Mouse (Mus musculus): ENCODE measurements around the gene Kcnj11. TPM values are rescaled to one million over a fixed set of nuclear protein-coding genes. Genes with fewer than 3 reads are reported as not detected.

Kcnj11 gene
- polyA plus RNA-seq, 1 experiment from 2014 or later, result 0.46 TPM

DNA sequence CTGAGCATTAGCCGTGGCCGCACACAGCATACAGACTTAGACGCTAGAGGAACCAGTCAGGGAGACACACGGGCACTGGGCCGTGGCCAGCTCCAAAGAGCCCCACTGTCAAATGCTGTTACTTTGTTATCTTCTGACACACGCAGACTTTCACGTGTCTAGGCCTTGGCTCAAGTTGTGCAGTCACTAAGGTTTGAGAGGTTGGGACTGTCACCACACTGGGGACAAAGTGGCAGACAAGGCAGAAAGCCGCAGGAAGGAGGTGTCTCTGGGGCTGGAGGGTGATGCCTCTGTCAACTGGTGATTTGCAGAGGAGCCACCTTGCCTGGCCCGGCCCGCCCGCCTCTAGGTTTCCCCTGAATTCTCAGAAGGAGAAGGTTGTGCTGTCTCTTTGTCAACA lies 24.8 kb upstream of the Kcnj11 start:
- no peak overlapping the region for H3K4me2 ChIP-seq
- H3K27me3 ChIP-seq, result no peaks in the 10 kb centered on the region
- peaks cover 16% of the 10 kb centered on the region for H3K4me1 ChIP-seq
- H3K4me3 ChIP-seq (replicated peaks), result no peak overlapping the region
- 89% methylated on average over 11 of the region's 11 CpGs for WGBS
- no peaks in the 10 kb centered on the region for H3K36me3 ChIP-seq (replicated peaks)
- no peak for ATAC-seq (ENCODE audit: low FRiP score)
- no peak overlapping the region for H3K27ac ChIP-seq
- H3K9ac ChIP-seq, result no peak overlapping the region
- no peaks in the 10 kb centered on the region for H3K9me3 ChIP-seq

GRCm38 (mm10) chr7:46124460-46124859 lies 23.9 kb upstream of the Kcnj11 start:
- no peaks in the 10 kb centered on the region for H3K36me3 ChIP-seq (replicated peaks)
- H3K9me3 ChIP-seq, result no peaks in the 10 kb centered on the region
- no peak overlapping the region for H3K9ac ChIP-seq
- peaks cover 12% of the 10 kb centered on the region for H3K4me1 ChIP-seq
- no peak overlapping the region for H3K4me3 ChIP-seq (replicated peaks)
- ATAC-seq (ENCODE audit: low FRiP score), result no peak
- 81% methylated on average over 6 of the region's 6 CpGs for WGBS
- no peaks in the 10 kb centered on the region for H3K27me3 ChIP-seq
- H3K27ac ChIP-seq, result no peak overlapping the region
- no peak overlapping the region for H3K4me2 ChIP-seq

DNA sequence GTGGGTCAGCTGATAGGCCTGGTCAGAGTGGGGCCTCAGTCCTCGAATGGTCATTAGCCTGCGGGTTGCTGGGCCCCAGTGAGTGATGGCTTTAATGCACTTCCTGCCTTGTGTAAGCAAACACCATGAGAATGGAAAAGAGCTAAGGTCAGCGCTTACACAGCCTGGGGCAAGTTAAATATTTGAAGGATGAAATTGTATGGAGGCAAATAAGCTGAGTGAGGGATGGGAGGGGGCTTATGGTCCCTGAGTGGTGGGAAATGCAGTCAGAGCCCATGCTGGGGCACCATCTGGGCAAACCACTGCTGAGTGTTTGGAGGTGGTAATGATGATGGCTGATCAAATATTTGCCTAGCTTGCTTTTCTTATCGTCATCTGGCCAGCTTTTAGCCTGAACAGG lies 22.4 kb upstream of the Kcnj11 start:
- no peaks in the 10 kb centered on the region for H3K9me3 ChIP-seq
- H3K4me2 ChIP-seq, result no peak overlapping the region
- no peak overlapping the region for H3K9ac ChIP-seq
- no peak for ATAC-seq (ENCODE audit: low FRiP score)
- 80% methylated on average over 4 of the region's 4 CpGs for WGBS
- no peak overlapping the region for H3K27ac ChIP-seq
- H3K4me1 ChIP-seq, result peaks cover 1% of the 10 kb centered on the region; the same call in 1 of the 2 replicates
- no peaks in the 10 kb centered on the region for H3K27me3 ChIP-seq
- no peaks in the 10 kb centered on the region for H3K36me3 ChIP-seq (replicated peaks)
- no peak overlapping the region for H3K4me3 ChIP-seq (replicated peaks)

GRCm38 (mm10) chr7:46117035-46117434 lies 16.5 kb upstream of the Kcnj11 start:
- no peak for ATAC-seq (ENCODE audit: low FRiP score)
- Histone ChIP-seq H3K4me1 (peaks cover 12% of the 10 kb centered on the region), H3K36me3 (replicated peaks) (no peaks in the 10 kb centered on the region), H3K4me2 (no peak overlapping the region), H3K27me3 (no peaks in the 10 kb centered on the region), H3K4me3 (replicated peaks) (no peak overlapping the region), H3K27ac (no peak overlapping the region), H3K9me3 (no peaks in the 10 kb centered on the region), H3K9ac (no peak overlapping the region)
- 96% methylated on average over 16 of the region's 16 CpGs for WGBS

DNA sequence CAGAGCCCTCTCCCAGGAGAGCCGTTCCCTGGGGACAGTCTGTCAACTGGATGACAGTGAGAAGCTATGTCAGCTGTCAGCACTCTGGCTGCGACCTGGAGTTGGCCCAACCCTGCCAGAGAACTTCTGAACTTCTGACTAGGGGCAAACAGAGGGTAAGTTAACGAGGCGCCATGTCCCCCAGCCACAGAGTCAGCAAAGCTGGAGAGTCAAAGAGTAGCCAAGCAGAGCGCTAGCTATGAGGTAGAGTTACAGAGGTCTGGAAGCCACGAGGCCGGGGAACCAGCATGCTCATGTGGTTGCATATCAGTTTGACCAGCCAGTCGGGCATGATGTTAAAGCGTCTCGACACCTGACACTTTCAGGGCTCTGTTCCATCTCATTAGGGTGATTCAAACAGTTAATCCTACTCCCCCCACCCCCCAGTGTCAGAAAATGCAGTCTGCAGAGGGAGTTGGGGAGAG lies 15.6 kb upstream of the Kcnj11 start:
- Histone ChIP-seq H3K4me1 (peaks cover 12% of the 10 kb centered on the region), H3K4me2 (no peak overlapping the region), H3K36me3 (replicated peaks) (no peaks in the 10 kb centered on the region), H3K9ac (no peak overlapping the region), H3K9me3 (no peaks in the 10 kb centered on the region), H3K4me3 (replicated peaks) (no peak overlapping the region), H3K27me3 (no peaks in the 10 kb centered on the region), H3K27ac (no peak overlapping the region)
- 63% methylated on average over 10 of the region's 10 CpGs for WGBS
- no peak for ATAC-seq (ENCODE audit: low FRiP score)

DNA sequence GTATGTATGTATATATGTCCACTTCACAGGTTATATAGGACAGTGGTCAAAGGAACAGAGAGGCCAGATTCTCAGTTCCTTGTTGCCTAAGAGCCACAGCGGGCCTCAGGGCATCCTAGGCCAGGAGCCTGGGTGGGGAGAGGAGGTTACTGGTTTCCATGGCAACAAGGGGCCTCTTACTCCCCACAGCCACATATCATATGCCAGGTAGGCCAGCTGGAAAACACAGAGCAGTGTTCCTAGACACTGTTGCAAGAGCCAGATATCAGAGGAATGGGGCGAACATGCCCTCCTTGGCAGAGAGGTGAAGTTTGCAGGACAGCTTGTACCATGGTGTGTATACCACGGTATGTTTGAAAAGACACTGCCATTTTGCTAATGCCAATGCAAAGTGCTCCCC lies 12.9 kb upstream of the Kcnj11 start:
- H3K27ac ChIP-seq, result no peak overlapping the region
- ATAC-seq (ENCODE audit: low FRiP score), result no peak

GRCm38 (mm10) chr7:46111938-46112337 lies 11.4 kb upstream of the Kcnj11 start:
- Histone ChIP-seq H3K27me3 (no peaks in the 10 kb centered on the region), H3K4me2 (no peak overlapping the region), H3K27ac (no peak overlapping the region), H3K4me3 (replicated peaks) (no peak overlapping the region), H3K4me1 (peaks cover 12% of the 10 kb centered on the region), H3K9ac (no peak overlapping the region), H3K9me3 (no peaks in the 10 kb centered on the region), H3K36me3 (replicated peaks) (no peaks in the 10 kb centered on the region)
- no peak for ATAC-seq (ENCODE audit: low FRiP score)
- 78% methylated on average over 6 of the region's 6 CpGs for WGBS

More for the DNA sequence above, 12.9 kb upstream of the Kcnj11 start:
- H3K4me3 ChIP-seq (replicated peaks), result no peak overlapping the region
- peaks cover 12% of the 10 kb centered on the region for H3K4me1 ChIP-seq
- no peak overlapping the region for H3K4me2 ChIP-seq
- no peaks in the 10 kb centered on the region for H3K36me3 ChIP-seq (replicated peaks)
- no peaks in the 10 kb centered on the region for H3K9me3 ChIP-seq
- no peaks in the 10 kb centered on the region for H3K27me3 ChIP-seq
- WGBS, result 68% methylated on average over 3 of the region's 3 CpGs
- no peak overlapping the region for H3K9ac ChIP-seq

GRCm38 (mm10) chr7:46111212-46111817 lies 10.8 kb upstream of the Kcnj11 start:
- no peak overlapping the region for H3K4me3 ChIP-seq (replicated peaks)
- no peaks in the 10 kb centered on the region for H3K27me3 ChIP-seq
- 88% methylated on average over 15 of the region's 15 CpGs for WGBS
- H3K9me3 ChIP-seq, result no peaks in the 10 kb centered on the region
- no peak for ATAC-seq (ENCODE audit: low FRiP score)
- H3K4me2 ChIP-seq, result no peak overlapping the region
- no peaks in the 10 kb centered on the region for H3K36me3 ChIP-seq (replicated peaks)
- H3K9ac ChIP-seq, result no peak overlapping the region
- peaks cover 12% of the 10 kb centered on the region for H3K4me1 ChIP-seq
- H3K27ac ChIP-seq, result no peak overlapping the region

GRCm38 (mm10) chr7:46110079-46110478 lies 9.5 kb upstream of the Kcnj11 start:
- Histone ChIP-seq H3K9me3 (no peaks in the 10 kb centered on the region), H3K27me3 (peaks cover 3% of the 10 kb centered on the region; the same call in 1 of the 2 replicates), H3K36me3 (replicated peaks) (no peaks in the 10 kb centered on the region), H3K4me1 (peaks cover 12% of the 10 kb centered on the region), H3K4me2 (no peak overlapping the region), H3K4me3 (replicated peaks) (no peak overlapping the region), H3K27ac (no peak overlapping the region), H3K9ac (no peak overlapping the region)
- WGBS, result 74% methylated on average over 3 of the region's 3 CpGs
- no peak for ATAC-seq (ENCODE audit: low FRiP score)

GRCm38 (mm10) chr7:46105484-46105883 lies 4.9 kb upstream of the Kcnj11 start:
- no peaks in the 10 kb centered on the region for H3K36me3 ChIP-seq (replicated peaks)
- no peak for ATAC-seq (ENCODE audit: low FRiP score)

DNA sequence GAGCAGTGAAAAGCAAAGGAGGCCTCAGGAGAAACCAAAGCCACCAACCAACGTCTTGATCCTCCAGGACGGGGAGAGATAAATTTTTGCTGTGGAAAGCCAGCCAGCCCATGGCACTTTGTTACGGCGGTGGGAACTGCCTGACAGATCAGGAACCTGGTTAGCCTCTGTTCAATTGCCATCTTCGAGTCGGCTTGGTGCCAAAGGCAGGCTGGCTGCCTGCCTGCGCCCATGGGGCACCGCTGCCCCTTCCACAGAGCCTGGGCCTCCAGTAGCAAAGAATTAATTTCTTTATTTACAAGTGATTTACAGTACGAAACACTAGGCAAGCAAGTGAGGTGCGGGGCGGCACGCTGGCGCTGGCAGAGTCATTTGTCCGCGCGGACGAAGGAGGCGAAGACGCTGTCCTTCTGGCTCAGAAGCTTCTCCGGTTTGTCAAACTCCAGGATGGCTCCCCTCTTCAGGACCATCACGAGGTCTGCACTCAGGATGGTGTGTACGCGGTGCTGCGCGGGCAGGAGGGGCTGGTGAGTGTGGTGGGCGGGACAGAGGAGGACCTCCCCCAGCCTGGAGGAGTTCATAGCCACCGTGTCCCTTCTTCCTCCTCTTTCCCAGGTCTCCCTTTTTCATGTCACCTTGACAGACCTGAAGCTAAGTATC lies 3.8 kb upstream of the Kcnj11 start:
- no peak overlapping the region for H3K4me2 ChIP-seq
- no peak overlapping the region for H3K27ac ChIP-seq
- 87% methylated on average over 27 of the region's 27 CpGs for WGBS
- H3K36me3 ChIP-seq (replicated peaks), result no peaks in the 10 kb centered on the region
- peaks cover 8% of the 10 kb centered on the region; the same call in 1 of the 2 replicates for H3K4me1 ChIP-seq
- H3K9me3 ChIP-seq, result no peaks in the 10 kb centered on the region
- no peak overlapping the region for H3K4me3 ChIP-seq (replicated peaks)
- H3K9ac ChIP-seq, result no peak overlapping the region
- H3K27me3 ChIP-seq, result peaks cover 15% of the 10 kb centered on the region; the same call in 1 of the 2 replicates
- no peak for ATAC-seq (ENCODE audit: low FRiP score)

More at GRCm38 (mm10) chr7:46105484-46105883, 4.9 kb upstream of the Kcnj11 start:
- Histone ChIP-seq H3K27me3 (peaks cover 7% of the 10 kb centered on the region; the same call in 1 of the 2 replicates), H3K9ac (no peak overlapping the region), H3K27ac (no peak overlapping the region), H3K4me2 (no peak overlapping the region), H3K9me3 (no peaks in the 10 kb centered on the region), H3K4me1 (peaks cover 4% of the 10 kb centered on the region; the same call in 1 of the 2 replicates), H3K4me3 (replicated peaks) (no peak overlapping the region)
- WGBS, result 90% methylated on average over 7 of the region's 7 CpGs

DNA sequence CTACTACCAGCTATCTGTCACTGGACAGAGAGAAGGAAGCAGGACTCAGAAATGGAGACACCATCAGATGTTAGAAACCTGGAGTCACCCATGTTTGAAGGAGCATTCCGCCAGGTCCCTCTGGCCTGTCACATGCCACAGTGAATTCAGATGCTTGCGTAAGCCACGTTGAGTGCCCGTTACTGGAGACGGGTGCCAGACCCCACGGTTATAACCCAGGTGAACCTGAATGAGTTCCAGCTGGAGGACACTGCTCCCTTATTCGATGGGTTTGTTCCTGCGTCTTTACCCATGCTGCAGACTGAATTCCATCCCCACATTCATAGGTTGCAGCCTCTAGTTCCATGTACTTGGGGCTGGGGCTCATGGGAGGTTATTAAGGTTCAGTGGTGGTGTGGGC lies 3.2 kb upstream of the Kcnj11 start:
- ATAC-seq (ENCODE audit: low FRiP score), result no peak
- H3K4me2 ChIP-seq, result no peak overlapping the region
- WGBS, result 92% methylated on average over 8 of the region's 8 CpGs
- no peak overlapping the region for H3K4me3 ChIP-seq (replicated peaks)
- no peaks in the 10 kb centered on the region for H3K36me3 ChIP-seq (replicated peaks)
- no peak overlapping the region for H3K9ac ChIP-seq
- no peak overlapping the region for H3K27ac ChIP-seq
- no peaks in the 10 kb centered on the region for H3K9me3 ChIP-seq
- peaks cover 21% of the 10 kb centered on the region; the same call in 1 of the 2 replicates for H3K27me3 ChIP-seq
- peaks cover 8% of the 10 kb centered on the region; the same call in 1 of the 2 replicates for H3K4me1 ChIP-seq
